Mouse (Mus musculus) CD4-positive, CD25-positive, alpha-beta regulatory T cell, adult 2 months (primary cell): ENCODE measurements around the gene Gm44511.
"Not testable (repeated sequence)": the region's sequence is repeated elsewhere in the genome, so short reads cannot be mapped to it uniquely, and the experiment has no call there.

Source experiments
- DNase-seq: peaks from one replicate; pipeline ENCODE4 v3.0.0-alpha.2; 2012; ENCODE audit warnings: low read depth, low spot score

The Gm44511 gene

DNA sequence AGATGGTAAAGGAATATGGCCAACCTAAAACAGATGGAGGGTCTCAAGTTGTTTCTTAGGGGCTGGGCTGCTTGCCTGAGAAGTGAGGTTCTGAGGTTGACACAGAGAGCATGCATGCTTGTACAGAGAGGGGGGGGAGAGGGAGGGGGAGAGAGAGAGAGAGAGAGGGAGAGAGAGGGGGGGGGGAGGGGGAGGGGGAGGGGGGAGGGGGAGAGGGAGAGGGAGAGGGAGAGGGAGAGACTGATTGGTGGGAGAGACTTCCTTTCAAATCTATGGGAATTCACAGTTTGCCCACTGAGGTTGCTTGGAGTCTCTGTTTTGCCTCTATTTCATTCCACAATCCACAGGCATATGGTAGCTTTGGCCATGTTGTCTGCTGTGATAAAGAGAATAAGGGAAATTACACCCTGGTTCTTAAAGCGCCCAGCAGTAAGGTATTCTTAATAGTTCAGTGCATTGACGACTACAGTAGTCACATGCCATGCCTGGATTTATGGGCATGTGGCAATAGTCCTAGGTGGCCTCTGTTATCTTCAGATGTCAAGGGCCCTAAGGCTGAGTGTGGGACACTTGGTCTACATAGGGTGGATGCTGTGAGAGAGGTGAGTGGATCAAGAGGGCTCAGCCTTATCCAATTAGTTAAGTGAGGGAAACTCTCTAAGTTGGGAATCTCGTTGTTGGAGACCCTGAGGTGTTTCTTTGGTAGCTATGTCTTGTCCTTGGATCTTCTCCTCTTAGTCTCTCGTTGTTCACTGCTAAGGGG, 15.4 kb upstream of the Gm44511 start:
- peak; percentile 37 for DNase-seq

DNA sequence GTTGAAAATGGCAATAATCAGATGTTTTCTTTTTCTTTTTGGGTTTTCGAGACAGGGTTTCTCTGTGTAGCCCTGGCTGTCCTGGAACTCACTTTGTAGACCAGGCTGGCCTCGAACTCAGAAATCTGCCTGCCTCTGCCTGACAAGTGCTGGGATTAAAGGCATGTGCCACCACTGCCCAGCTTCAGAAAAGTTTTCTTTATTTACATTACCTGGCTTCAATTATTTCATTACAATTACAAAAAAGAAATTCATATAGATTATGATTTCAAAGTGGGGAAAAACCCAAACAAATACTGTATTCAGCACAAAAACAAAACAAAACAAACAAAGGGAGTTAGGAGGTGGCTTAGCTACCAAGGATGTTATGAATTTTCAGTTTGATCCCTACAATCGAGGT, 14.6 kb upstream of the Gm44511 start:
- DNase-seq, result not testable (repeated sequence)

DNA sequence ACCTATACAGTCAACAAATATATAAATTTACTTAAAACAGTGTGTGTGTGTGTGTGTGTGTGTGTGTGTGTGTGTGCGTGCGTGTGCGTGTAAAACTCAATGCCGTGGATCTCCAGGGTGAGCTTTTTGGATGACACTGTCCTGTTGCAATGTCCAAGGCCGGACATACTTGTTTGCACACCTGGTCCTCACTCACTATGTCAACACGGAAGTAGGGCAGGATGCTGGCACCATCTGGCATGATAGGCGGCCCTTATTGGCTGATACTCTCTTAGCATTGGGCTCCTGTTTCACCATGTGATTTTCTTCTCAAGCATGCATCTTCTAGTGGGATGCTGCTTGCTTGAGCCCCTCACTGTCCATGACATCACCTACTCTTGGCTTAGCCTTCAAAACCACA, 13.8 kb upstream of the Gm44511 start:
- peak; percentile 63 for DNase-seq

DNA sequence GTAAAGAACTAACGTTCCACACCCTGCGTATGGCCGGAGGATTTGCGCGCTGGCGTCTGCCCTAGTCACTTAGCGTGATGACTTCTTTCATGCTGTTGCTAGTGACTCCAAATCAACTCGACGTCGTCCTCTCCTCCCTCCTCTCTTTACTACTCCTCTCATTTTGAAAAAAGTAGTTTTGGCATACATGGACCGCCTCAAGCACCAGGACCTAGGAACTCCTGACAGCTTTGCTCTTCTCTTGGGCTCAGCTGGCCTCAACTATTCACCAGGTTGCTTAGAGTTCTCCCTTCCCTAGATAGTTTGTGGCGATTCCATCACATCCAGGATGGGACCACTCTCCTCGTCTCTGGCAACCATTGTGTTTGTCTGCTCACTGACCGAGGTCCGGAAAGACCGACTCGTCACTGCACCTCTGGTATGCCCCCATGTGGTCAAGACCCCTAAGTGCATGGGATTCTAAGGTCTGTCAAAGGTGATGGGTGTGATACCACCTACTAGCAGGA, 13.2 kb upstream of the Gm44511 start:
- DNase-seq, result peak; percentile 92

DNA sequence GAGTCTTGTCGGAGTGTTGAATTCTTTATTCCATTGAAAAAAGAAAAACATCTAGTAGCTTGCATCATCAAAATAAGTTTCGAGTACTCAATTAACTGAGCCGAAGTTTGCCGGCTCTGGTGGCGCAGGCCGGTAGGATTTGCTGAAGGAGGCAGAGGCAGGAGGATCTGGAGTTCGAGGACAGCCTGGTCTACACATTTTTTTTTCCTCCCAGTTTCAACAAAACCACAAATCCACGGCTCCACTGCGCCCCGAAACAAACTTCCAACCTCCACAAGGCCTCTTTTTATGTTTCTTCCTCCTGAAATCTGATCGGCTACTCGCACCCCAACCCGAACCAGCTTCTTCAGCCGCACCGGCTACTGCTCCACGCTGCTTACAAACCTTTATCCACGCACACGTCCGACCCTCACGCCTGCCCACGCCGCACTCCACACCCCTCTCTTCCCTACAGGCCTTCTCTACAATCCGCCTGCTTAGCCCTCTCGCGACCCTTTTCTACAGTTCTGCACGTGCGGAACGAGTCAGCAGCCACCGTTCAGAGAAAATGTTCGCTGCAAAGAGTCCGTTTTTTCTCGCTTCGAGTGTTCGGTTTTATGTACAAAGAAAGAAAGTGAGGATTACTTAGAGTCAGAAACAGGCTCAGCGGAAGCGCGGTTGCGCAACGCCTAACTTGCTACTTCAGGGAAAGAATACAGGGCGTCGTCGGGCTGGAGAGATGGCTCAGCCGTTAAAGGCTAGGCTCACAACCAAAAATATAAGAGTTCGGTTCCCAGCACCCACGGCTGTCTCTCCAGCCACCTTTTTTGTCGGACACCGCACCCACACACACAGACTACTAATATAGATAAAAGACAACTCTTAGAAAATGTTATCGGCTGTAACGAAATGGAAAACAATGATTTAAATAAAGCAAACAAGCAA, 12.5 kb upstream of the Gm44511 start:
- DNase-seq, result peak; percentile 94

DNA sequence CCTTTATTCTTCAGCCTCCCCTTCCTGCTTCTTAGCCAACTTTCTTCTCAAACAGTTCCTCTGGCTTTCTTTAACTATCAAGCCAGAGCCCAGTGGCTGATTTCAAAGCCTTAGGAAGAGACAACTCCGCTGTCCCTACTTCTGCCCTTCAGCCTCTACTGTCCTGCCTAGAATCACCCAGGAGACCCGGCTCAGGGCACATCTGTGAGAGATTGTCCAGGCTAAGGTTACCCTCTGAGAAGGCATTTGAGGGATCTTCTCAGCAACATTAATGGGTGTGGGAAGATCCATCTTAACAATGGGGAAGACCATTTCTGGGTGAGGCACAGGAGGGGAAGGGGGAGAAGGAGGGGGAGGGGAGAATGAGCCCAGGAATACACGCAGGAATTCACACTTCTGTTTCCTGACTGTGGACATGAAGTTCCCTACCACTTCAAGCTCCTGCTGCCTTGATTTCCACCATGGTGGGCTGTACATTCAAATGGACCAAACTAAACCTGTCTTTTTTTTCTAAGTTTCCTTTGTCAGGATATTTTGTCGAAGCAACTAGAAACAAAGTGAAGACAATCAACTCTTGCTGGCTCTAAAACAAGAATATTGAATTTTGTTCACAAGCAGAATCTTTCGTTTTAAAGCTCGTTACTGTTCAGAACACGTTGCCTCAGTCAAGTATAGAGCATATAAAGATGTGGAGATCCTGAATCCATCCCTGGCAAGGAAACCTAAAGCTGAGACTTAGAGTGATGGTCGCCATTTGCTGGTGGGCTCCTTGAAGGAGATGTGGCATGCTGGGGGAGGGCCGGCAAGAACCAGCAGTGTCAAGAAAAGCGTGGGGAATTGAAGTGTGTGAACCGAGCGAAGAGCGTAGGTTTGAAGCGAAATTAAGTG, 11.6 kb upstream of the Gm44511 start:
- DNase-seq, result peak; percentile 29

DNA sequence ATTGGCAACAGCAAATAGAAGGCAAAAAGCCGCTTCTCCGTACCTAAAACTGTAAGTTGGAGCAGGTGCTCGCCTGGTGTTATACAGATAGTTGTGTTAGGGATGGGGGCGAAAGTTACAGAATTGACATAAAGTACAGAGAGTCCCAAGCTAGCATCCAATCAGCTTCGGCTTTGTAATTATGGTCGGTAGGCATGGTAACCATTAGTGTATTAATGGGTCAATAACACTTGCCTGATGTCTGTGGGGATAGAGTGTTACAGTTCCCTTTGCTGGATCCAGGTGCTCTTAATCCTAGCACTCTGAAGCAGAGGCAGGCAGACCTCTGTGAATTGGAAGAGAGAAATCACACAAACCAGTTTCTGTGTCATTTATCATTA, 10.8 kb upstream of the Gm44511 start:
- peak; percentile 44 for DNase-seq

DNA sequence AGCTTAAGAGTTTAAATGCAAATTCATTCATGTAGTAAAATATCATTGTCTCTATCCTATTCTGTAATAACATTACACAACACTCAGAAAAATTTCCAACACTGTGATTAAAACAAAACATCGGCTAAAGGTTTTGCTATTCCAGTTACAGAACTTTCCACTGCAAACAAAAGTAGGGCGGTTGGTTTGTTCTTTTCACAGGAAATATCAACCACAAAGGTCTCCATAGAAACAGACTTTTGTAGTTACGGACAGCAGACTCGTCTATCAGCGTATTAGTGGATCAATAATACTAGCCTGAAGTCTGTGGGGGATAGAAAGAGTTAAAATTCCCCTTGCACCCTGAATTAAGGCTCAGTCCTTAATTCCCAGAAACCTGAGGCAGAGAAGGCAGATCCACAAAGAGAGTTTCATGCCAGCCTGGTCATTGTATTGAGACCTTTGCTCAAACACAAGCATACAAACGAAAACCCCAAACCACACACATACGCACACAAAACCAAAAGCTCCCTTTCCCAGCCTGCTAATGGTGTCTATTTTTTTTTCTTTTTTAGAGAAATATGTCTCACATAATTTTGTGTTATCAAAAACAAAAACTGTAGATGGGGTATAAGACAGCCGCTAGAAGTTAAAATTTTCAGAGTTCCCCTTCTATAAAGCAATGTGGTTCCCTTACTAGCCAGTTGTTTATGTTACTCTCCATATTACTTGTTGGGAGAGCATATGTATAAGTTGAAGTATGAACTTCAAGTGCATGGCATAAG, 10.3 kb upstream of the Gm44511 start:
- peak; percentile 69 for DNase-seq

DNA sequence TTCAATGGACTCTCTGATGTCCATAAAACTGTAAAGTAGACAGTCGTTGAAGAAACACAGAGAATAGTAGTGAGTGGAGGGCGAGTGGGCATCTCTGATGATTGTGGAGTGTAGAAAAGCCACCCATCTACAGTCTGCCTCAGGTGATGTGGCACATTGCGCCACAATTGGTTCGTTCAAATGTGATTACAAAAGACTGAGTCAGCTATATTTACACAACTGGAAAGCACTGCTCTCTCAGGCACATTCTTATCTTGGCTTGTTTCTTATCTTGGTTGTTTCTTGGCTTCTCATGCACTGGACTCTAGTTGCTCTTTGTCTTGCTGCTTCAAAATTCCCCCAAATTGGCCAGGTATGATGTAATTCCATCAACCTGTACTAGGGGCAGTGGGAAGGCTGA, 9.5 kb upstream of the Gm44511 start:
- DNase-seq, result peak; percentile 34

DNA sequence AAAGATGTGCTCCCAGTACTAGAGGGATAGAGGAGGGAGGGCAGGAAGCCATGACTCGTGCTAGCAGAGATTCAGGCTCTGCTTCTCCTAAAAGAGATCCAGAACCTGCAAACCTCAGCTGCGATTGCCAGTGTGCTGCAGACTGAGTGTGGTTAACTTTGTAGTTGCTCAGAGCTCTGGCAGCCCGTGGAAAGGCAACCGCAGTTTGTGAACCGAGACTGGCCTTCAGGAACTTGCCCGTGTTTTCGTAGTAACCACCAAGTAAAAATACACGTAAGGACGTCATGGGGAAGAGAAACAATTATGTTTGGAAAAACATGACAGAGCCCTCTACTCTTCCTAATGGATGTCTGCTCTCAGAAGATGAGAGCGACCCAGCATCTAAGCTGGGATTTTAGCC, 6.9 kb upstream of the Gm44511 start:
- DNase-seq, result no peak

DNA sequence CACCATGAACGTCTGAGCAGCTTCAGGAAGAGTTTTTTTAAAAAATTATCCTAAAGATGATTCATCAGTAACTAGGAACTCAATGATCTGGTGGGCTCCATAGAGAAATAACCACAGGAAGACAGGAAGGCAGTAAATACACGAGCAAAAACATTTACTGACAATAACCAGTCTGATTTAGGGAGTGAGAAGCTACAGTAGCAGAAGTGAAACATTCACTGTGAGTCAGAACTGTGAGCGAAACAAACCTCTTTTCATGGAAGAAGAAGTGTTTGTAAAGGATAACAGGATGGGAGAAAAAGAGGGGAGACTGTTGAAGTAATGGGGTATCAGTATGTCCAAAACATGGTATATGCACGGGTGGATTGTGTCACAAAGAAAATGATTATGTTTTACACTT, 3.7 kb upstream of the Gm44511 start:
- no peak for DNase-seq

DNA sequence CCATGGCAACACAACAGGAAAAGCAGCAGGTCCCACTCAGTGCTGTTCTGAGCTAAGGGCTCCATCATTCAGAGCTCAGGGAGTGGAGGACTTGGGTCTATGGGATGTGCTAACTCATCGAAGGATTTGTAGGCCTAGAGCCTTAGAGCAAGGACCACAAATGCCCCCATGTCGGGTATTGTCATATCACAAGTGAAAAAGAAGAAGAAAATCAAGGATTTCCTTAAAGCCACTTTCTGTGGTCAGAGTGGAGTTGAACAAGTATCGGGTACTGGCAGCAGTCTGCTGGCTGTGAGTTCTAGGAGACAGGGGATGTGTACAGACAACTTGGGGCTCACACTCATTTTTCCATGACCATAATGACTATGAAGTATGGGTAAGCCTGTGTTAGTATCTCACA, 666 bp upstream of the Gm44511 start:
- DNase-seq, result no peak

DNA sequence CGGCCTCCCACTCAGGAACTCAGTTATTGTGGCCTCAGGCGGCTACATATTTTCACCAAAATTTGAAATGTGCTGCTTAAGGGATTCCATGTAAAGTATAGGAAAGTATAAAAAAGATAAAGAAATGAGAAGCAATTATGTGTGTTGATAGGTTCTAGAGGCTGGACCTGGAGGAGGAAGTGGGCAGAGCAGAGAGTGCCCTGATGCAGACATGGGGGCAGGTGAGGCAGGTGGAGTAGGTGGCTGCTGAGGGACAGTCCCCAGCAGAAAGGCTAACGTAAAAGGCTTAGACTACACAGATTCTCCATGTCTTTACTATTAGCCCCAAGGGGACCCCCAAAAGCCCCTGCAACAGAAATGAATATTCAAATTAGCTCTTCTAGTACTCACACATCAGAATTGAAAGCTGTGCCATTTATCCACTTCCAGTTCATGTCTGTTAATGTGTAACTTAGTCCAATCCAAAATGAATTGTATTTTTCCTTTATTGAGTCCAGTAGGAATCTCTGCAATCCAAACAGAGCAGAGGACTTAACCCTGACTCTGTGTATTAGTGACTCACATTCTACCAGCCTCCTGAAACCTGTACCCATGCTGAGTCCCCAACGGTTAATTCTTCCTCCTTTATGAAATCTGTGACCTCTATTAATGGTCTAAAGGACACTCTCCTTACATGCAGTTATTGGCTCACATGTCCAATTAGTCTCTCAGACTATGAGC, 7.9 kb downstream of the Gm44511 start:
- no peak for DNase-seq

DNA sequence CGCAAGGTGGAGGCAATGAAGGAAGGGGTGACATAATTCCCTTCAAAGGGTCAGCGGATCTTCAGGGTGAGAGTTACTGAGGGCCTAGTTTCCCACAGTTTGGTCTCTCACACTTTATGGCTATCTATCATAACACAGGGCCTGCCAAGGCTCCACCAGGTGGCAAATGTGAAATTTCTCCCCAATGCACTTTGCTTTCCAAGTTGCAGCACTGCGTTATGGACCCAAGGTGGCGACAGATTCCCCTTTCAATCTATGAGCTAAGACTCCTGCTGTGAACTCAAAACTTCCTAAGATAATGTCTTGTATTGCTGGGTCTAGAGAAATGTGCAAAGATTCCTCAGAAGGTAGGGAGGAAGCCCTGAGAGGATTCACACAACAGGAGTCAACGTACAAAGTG, 17.6 kb downstream of the Gm44511 start:
- peak; percentile 84 for DNase-seq

DNA sequence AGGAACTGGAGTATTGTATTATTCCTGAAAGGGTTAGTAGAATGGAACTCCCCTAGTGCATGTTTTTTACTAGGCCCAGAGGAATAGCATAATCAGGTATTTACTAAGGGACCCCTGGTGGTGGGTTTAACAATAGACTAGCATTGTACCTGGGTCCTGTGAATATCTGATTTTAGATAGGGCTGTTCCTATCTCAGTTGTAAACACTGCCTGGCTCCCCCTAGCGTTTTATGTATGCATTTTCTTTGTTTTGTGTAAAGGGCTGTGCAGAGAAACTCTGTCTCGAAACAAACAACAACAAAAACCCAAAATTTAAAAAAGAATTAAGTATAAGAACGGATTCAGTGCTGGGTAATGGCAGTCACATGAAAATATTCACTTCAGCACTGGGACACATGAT, 19.1 kb downstream of the Gm44511 start:
- DNase-seq, result peak; percentile 80

DNA sequence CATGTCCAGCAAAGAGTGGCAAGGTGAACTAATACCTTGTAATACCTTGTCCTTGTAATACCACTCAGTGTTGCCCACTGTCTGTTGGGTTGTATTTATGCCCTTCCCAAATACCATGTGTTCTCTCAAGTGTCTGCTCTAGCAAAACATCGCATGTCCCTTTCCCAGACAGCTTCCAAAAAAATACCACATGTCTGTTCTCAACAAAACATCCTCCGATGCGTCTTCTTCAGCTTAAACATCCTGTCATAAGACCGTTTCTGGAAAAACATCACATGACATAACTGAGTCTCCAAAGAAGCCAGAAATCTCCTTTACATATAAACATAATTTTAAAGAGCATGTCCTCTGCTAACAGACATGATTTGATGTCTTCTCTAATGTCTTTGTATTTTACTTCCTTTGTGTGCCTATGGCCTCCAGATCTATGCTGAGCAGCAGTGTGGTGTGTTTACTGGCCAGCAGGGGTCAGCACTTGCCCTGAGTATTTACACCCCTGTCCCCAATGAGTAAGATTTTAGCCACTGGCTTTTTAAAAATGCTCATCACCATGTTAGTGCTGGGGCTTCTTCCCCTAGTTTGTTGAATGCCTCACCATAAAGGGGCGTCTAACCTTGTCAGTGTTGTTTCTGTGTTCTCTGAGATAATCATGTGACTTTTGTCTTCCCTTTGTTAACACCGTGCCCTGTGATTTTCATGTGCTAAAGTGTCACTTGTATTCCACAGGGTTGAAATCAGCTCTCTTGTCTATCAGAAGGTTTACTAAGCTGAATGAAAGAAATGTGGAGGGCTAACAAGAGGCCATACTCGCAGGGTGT, 21.1 kb downstream of the Gm44511 start:
- peak; percentile 90 for DNase-seq

DNA sequence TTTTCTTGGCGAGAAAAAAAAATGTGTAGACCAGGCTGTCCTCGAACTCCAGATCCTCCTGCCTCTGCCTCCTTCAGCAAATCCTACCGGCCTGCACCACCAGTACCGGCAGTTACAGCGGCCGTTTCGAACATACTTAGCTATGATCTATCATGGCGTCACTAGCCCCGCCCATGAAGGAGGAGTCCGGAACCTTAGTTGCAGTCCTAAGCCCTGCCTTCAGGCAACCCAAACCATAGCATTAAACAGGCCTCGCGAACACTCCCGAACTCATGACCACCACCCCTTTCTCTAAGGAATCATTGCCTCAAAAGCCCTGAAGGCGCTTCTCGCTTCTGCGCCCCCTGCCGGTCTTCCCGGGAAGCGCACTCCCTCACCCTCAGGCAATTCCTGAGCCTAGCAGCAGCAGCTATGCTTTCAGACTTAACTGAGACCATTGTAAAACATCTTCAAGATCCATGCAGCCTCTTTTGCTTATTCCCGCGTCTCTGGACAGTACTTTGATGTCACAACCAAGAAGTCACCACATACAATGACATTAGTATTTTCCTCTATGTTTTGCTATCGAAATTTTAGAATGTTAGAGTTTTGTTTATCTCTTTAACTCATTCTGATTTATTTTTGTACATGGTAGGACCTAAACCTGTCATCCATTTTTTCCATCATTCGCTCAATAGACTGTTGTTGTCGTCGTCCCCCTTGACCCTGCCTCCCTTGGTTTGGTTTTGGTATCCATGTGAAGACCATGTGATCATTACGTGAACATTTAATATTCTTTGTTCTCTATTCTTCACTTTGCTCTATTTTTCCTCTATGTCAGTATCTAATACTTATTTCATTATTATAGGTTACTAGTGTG, 22.9 kb downstream of the Gm44511 start:
- peak; percentile 97 for DNase-seq

DNA sequence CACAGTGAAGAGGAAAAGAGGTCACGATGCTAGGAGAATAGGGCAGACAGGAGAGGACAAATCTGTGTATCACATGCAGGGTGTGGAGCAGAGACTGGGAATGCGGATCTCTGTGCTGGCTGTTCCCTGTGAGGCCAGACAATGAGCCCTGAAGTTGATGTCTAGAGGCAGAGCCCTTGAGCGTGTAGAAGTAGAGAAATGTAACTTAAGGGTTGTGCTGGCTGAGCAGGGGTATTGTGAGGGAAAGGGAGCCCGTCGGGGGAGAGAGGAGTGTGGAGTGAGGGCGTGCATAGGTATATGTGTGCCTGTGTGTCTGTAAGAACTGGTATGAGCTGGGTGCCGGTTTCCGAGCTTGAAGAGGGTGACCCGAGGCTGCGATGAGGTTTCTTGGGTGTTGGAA, 23.6 kb downstream of the Gm44511 start:
- no peak for DNase-seq
